Mouse (Mus musculus) myocyte (in vitro differentiated cells): ENCODE measurements around the gene Mks1.

ENCODE experiments used
- POLR2A ChIP-seq: IDR thresholded peaks from one replicate; pipeline ENCODE4 v1.6.1; 2011; ENCODE audit warnings: low read depth, mild to moderate bottlenecking, control low read depth, moderate library complexity; ENCODE audit not compliant: insufficient read length
- TCF3 ChIP-seq: IDR thresholded peaks from one replicate; pipeline ENCODE4 v1.6.1; 2011; ENCODE audit warnings: low read depth, control low read depth; ENCODE audit not compliant: insufficient read length

DNA sequence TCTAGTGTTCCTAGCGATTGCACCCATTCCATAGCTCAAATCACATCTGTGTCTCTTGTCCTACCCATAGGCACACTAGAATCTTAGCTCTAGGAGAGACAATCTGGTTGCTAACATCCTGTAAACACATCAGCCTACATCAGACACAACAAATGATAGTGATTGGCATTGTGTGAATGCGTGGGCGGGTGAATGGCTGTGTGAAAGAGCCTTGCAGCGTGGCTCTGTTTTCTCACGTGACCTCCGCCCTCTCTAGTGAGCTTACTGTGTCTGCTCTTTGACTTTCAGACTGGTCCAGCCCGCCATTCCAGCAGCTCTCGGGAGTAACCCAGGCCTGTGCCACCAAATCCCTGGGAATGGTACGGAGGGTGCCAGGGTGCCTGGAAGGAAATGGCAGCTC, 7.4 kb downstream of the Mks1 start:
- TF ChIP-seq POLR2A (no peak), TCF3 (no peak)
